8 mouse cellular contexts compared by ENCODE assay signal in genomic region chr7:112919845-112920244, GRCm38 (mm10). TPM values are rescaled to one million over a fixed set of nuclear protein-coding genes. Genes with fewer than 3 reads are reported as not detected.
DNase-seq lines count a peak whose midpoint lies in the region; ATAC-seq and TF ChIP-seq lines count a peak whose summit lies in the region.

No protein-coding gene starts in this region.

- H3K79me2 ChIP-seq in heart, adult 2 months (replicated peaks; ENCODE audit: control insufficient read depth, insufficient read depth, low read length), result no peaks in the 10 kb centered on the region

- H3K27ac ChIP-seq in heart, adult 2 months, result no peak overlapping the region
- no peak overlapping the region for H3K27ac ChIP-seq in heart, embryonic 10.5 days
- no peak overlapping the region for H3K27ac ChIP-seq in forebrain, embryonic 13.5 days

- DNase-seq in heart, adult 2 months, result peak; percentile 32 to 47
- no peak for DNase-seq in heart, embryonic 10.5 days (ENCODE audit: low spot score)
- DNase-seq in c-Kit-positive CD71-positive TER-119-negative erythroid progenitor cells, embryonic 14.5 days (ENCODE audit: low read depth), result peak; percentile 3
- peak; percentile 70 to 79 for DNase-seq in kidney, postnatal 25 days
- DNase-seq in lung, postnatal 25 days (ENCODE audit: low spot score), result peak; percentile 42
- DNase-seq in splenic B cell, adult 2 months (ENCODE audit: low read depth, low spot score), result peak; percentile 47

- H3K4me2 ChIP-seq in forebrain, embryonic 13.5 days, result no peak overlapping the region

- H3K27me3 ChIP-seq in heart, adult 2 months (ENCODE audit: control insufficient read depth, insufficient read depth, low read length), result no peaks in the 10 kb centered on the region
- peaks cover 14% of the 10 kb centered on the region for H3K27me3 ChIP-seq in heart, embryonic 10.5 days (ENCODE audit: insufficient read depth, poor library complexity, severe bottlenecking)
- H3K27me3 ChIP-seq in E14TG2a.4 (ENCODE audit: insufficient read depth, low read length), result peaks cover 14% of the 10 kb centered on the region
- no peaks in the 10 kb centered on the region for H3K27me3 ChIP-seq in forebrain, embryonic 13.5 days
- no peaks in the 10 kb centered on the region; the same call in 1 of the 2 replicates for H3K27me3 ChIP-seq in splenic B cell, adult 2 months (ENCODE audit: control insufficient read depth, insufficient read depth, low read length, poor library complexity, severe bottlenecking)

- no peak for TF ChIP-seq POLR2A in heart, adult 2 months (IDR thresholded peaks at IDR 0.05; ENCODE audit: insufficient read depth, low read depth, low read length)

- intact Hi-C loops in heart, adult 2 months (cut with DNase I), result loop anchor here (1.0 to 5.0 kb wide), 3 partner anchors 212 to 392 kb away; no protein-coding TSS in a partner anchor

- peak; percentile 89 for TF ChIP-seq CTCF in heart, adult 2 months (IDR thresholded peaks at IDR 0.05)
- peak; percentile 71 for TF ChIP-seq CTCF in E14TG2a.4 (conservative IDR thresholded peaks at IDR 0.05; ENCODE audit: low read length)

- 0% methylated on average over 4 of the region's 4 CpGs for WGBS in heart, adult 2 months
- 3% methylated on average over 4 of the region's 4 CpGs for WGBS in heart, embryonic 10.5 days
- 5% methylated on average over 4 of the region's 4 CpGs for WGBS in forebrain, embryonic 13.5 days

- no peaks in the 10 kb centered on the region for H3K9me3 ChIP-seq in heart, embryonic 10.5 days
- no peaks in the 10 kb centered on the region for H3K9me3 ChIP-seq in E14TG2a.4 (ENCODE audit: low read length)
- H3K9me3 ChIP-seq in forebrain, embryonic 13.5 days (replicated peaks), result no peaks in the 10 kb centered on the region

- H3K4me1 ChIP-seq in heart, adult 2 months (ENCODE audit: control insufficient read depth, insufficient read depth, low read length), result no peaks in the 10 kb centered on the region
- H3K4me1 ChIP-seq in heart, embryonic 10.5 days, result peaks cover 28% of the 10 kb centered on the region
- peaks cover 15% of the 10 kb centered on the region; the same call in 1 of the 2 replicates for H3K4me1 ChIP-seq in E14TG2a.4 (replicated peaks; ENCODE audit: low read depth, low read length)
- H3K4me1 ChIP-seq in forebrain, embryonic 13.5 days, result peaks cover 47% of the 10 kb centered on the region

- H3K36me3 ChIP-seq in heart, adult 2 months (ENCODE audit: control insufficient read depth, insufficient read depth, low read length), result no peaks in the 10 kb centered on the region
- H3K36me3 ChIP-seq in heart, embryonic 10.5 days, result no peaks in the 10 kb centered on the region
- no peaks in the 10 kb centered on the region for H3K36me3 ChIP-seq in E14TG2a.4 (ENCODE audit: insufficient read depth, low read length)
- no peaks in the 10 kb centered on the region for H3K36me3 ChIP-seq in forebrain, embryonic 13.5 days (ENCODE audit: poor library complexity, severe bottlenecking)
- H3K36me3 ChIP-seq in splenic B cell, adult 2 months (ENCODE audit: control insufficient read depth, insufficient read depth, low read length, poor library complexity, severe bottlenecking), result no peaks in the 10 kb centered on the region

- H3K4me3 ChIP-seq in heart, adult 2 months, result no peak overlapping the region
- H3K4me3 ChIP-seq in heart, embryonic 10.5 days, result no peak overlapping the region
- no peak overlapping the region for H3K4me3 ChIP-seq in E14TG2a.4 (replicated peaks; ENCODE audit: low read length)
- no peak overlapping the region for H3K4me3 ChIP-seq in forebrain, embryonic 13.5 days

- TF ChIP-seq EP300 in heart, adult 2 months (IDR thresholded peaks at IDR 0.05; ENCODE audit: insufficient read depth, low read depth, low read length), result peak; percentile 60; the same call in 1 of the 2 replicates

- ATAC-seq in forebrain, embryonic 13.5 days, result 0 out of 2 replicates have a peak, but pooled peaks have one; percentile 52

- no peak overlapping the region for H3K9ac ChIP-seq in heart, adult 2 months (ENCODE audit: low read depth, low read length)
- H3K9ac ChIP-seq in forebrain, embryonic 13.5 days, result no peak overlapping the region

RNA-seq across cellular contexts. Expression of gene Rassf10, which starts 33.9 kb away (rescaled TPM):
- 1 to 10 TPM in 1 of 2 experiments, under 1 TPM in 1; 0.96 to 1.3 TPM for total RNA-seq in heart, adult 2 months (2021)
- polyA plus RNA-seq in heart, adult 2 months (2012; rRNA removed), result 0.74 and 1.00 TPM in 2 replicates
- 1.2 TPM in 2 replicates for polyA plus RNA-seq in heart, embryonic 10.5 days (2016; fragmentation: Nextera tagmentation; extraction: Ambion mirVana)
- polyA plus RNA-seq in forebrain, embryonic 13.5 days (2015; fragmentation: Nextera tagmentation; extraction: Ambion mirVana), result 0.94 and 1.1 TPM in 2 replicates
